Mouse (Mus musculus) myocyte (in vitro differentiated cells): ENCODE measurements around the gene Gm6337. TPM values are rescaled to one million over a fixed set of nuclear protein-coding genes. Genes with fewer than 3 reads are reported as not detected.
"Not testable (repeated sequence)": the region's sequence is repeated elsewhere in the genome, so short reads cannot be mapped to it uniquely, and the experiment has no call there.

Source experiments
- H3K27me3 ChIP-seq: one replicate; pipeline ENCODE4 v1.6.1; 2011; ENCODE audit not compliant: control insufficient read depth, insufficient read depth, insufficient read length
- H3K36me3 ChIP-seq: one replicate; pipeline ENCODE4 v1.6.1; 2011; ENCODE audit not compliant: control insufficient read depth, insufficient read depth
- H3K4me2 ChIP-seq: one replicate; pipeline ENCODE4 v1.6.1; 2011; ENCODE audit warnings: low read depth, control low read depth
- H3K4me3 ChIP-seq: one replicate; pipeline ENCODE4 v1.5.1; 2011; ENCODE audit warnings: mild to moderate bottlenecking, control low read depth, moderate library complexity
- H3K79me2 ChIP-seq: one replicate; pipeline ENCODE4 v1.6.1; 2011; ENCODE audit not compliant: control insufficient read depth, insufficient read depth
- H3ac ChIP-seq: one replicate; pipeline ENCODE4 v1.6.1; 2011; ENCODE audit not compliant: control insufficient read depth, insufficient read length
- polyA plus RNA-seq: library from polyadenylated mRNA; unstranded; fragments of >200 nt; fragmentation: generic; extraction: Trizol; gene quantifications from one replicate; pipeline ENCODE4 v1.2.1, GENCODE M21; 2012; ENCODE audit warnings: missing spikeins

Gm6337 gene
- not detected for polyA plus RNA-seq

GRCm38 (mm10) chr14:6058167-6058566, at the start of gene Gm6337:
Gm6337 (minus strand) TSS chr14:6058267.
- H3ac ChIP-seq, H3K36me3 ChIP-seq, H3K4me3 ChIP-seq: not testable (repeated sequence)

DNA sequence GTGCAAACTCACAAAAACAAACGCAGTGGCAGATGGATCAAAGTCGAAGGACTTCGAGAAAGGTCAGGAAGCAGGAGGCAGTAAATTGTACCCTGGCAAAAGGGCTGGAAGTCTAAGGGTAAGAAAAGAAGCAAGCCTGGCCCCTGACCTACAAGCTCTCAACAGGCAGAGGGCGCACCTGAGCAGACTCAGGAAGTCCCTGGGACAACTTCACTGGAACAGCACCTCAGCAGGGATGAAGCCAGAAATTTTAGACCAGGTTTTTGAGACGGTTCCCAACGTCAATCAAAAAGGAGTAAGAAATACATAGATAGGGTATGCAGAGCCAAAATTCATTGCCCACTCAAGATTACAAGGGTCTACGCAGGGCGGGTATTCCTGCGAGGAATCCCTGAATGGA, 49.4 kb upstream of the Gm6337 start:
- H3K27me3 ChIP-seq, H3K4me3 ChIP-seq, H3K79me2 ChIP-seq, H3K36me3 ChIP-seq, H3K4me2 ChIP-seq, H3ac ChIP-seq: not testable (repeated sequence)

More at GRCm38 (mm10) chr14:6058167-6058566, at the start of gene Gm6337:
- not testable (repeated sequence) for H3K27me3 ChIP-seq, H3K4me2 ChIP-seq, H3K79me2 ChIP-seq

DNA sequence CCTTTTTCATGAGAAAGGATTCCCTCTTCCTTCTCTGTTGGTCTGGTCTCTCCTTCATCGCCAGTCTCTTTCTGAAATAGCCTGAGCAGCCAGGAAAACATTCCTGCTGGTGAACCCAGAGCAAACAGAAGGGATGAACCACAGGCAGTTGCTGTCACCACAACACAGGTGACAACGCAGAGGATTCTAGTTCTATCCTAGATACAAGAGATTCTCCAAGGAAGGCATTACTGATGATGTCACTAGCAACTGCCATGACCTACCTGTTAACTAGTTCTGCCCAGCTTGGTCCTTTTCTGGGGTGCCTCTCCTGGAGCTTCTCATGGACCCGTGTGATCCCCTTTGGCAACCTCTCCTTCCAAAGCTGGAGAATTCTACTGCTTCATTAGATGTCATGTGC, 35.8 kb upstream of the Gm6337 start, which contains the start of gene Gm8206:
Gene Gm8206, minus strand, starts transcription at position 101 of the 400 bp plus-strand sequence.
- not testable (repeated sequence) for H3K27me3 ChIP-seq, H3K4me2 ChIP-seq, H3ac ChIP-seq, H3K4me3 ChIP-seq, H3K36me3 ChIP-seq, H3K79me2 ChIP-seq

Other genes starting within 250 kb of the Gm6337 start
- gene Gm3424, start 227.9 kb downstream of the Gm6337 start, polyA plus RNA-seq = not detected
- not detected for gene Gm8237, start 177.9 kb downstream of the Gm6337 start, polyA plus RNA-seq
- gene Gm3248, start 96.5 kb downstream of the Gm6337 start, polyA plus RNA-seq = not detected
- gene Gm3453, start 79.1 kb downstream of the Gm6337 start, polyA plus RNA-seq = not detected
- not detected for gene Gm8206, start 35.7 kb upstream of the Gm6337 start, polyA plus RNA-seq
- not detected for gene Gm3468, start 50.4 kb upstream of the Gm6337 start, polyA plus RNA-seq
- gene Gm3476, start 67.5 kb upstream of the Gm6337 start, polyA plus RNA-seq = not detected
- gene Gm21560, start 161.0 kb upstream of the Gm6337 start, polyA plus RNA-seq = not detected
- gene Gm3411, start 229.0 kb upstream of the Gm6337 start, polyA plus RNA-seq = not detected
- not detected for gene Gm21103, start 246.6 kb upstream of the Gm6337 start, polyA plus RNA-seq